Comparison of ENCODE assay signal across 9 mouse cellular contexts in genomic region chr1:59914799-59915198, GRCm38 (mm10). TPM values are rescaled to one million over a fixed set of nuclear protein-coding genes. Genes with fewer than 3 reads are reported as not detected.
DNase-seq lines count a peak whose midpoint lies in the region; ATAC-seq and TF ChIP-seq lines count a peak whose summit lies in the region.
"Had no signal": no experiment of that assay in that cellular context is flagged by ENCODE, and none has a peak within 500 bp of the region (broad histone marks: within the 10 kb centered on the region; RNA-seq: fewer than 3 reads in every experiment).

No protein-coding gene starts in this region.

- H3K27me3 ChIP-seq in heart, embryonic 12.5 days (replicated peaks): no peaks in the 10 kb centered on the region
- H3K27me3 ChIP-seq in G1E (ENCODE audit: insufficient read depth, low read length): no peaks in the 10 kb centered on the region
- no peaks in the 10 kb centered on the region for H3K27me3 ChIP-seq in forebrain, embryonic 16.5 days (replicated peaks; ENCODE audit: control insufficient read depth, insufficient read depth, low read length)
- no peaks in the 10 kb centered on the region for H3K27me3 ChIP-seq in liver, postnatal 0 days (ENCODE audit: insufficient read depth, low read length)

- H3K9ac ChIP-seq in heart, embryonic 12.5 days: no peak overlapping the region
- H3K9ac ChIP-seq in forebrain, embryonic 16.5 days (replicated peaks; ENCODE audit: low read depth, low read length): no peak overlapping the region
- H3K9ac ChIP-seq in liver, postnatal 0 days (replicated peaks): no peak overlapping the region

- H3K4me3 ChIP-seq in heart, embryonic 12.5 days: no peak overlapping the region; the same call in 1 of the 2 replicates
- H3K4me3 ChIP-seq in G1E (ENCODE audit: low read depth, low read length): peak overlapping the region; percentile 98
- peak overlapping the region; percentile 98 for H3K4me3 ChIP-seq in forebrain, embryonic 16.5 days (replicated peaks; ENCODE audit: low read length)
- peak overlapping the region; percentile 84 for H3K4me3 ChIP-seq in liver, postnatal 0 days (ENCODE audit: low read depth, low read length)

- H3K36me3 ChIP-seq in heart, embryonic 12.5 days: no peaks in the 10 kb centered on the region
- peaks cover 10% of the 10 kb centered on the region for H3K36me3 ChIP-seq in G1E (replicated peaks)
- no peaks in the 10 kb centered on the region for H3K36me3 ChIP-seq in forebrain, embryonic 16.5 days (ENCODE audit: control insufficient read depth, insufficient read depth)
- no peaks in the 10 kb centered on the region for H3K36me3 ChIP-seq in liver, postnatal 0 days (replicated peaks; ENCODE audit: insufficient read depth, low read length)

- H3K9me3 ChIP-seq in heart, embryonic 12.5 days (replicated peaks): no peaks in the 10 kb centered on the region
- no peaks in the 10 kb centered on the region for H3K9me3 ChIP-seq in G1E (replicated peaks)
- H3K9me3 ChIP-seq in forebrain, embryonic 16.5 days (ENCODE audit: control insufficient read depth, low read length): no peaks in the 10 kb centered on the region
- no peaks in the 10 kb centered on the region for H3K9me3 ChIP-seq in liver, postnatal 0 days (ENCODE audit: low read length)

- TF ChIP-seq EP300 in liver, postnatal 0 days (IDR thresholded peaks at IDR 0.05; ENCODE audit: low read depth): no peak

- no peak overlapping the region for H3K27ac ChIP-seq in heart, embryonic 12.5 days (ENCODE audit: poor library complexity, severe bottlenecking)
- H3K27ac ChIP-seq in forebrain, embryonic 16.5 days (ENCODE audit: low read length): no peak overlapping the region
- H3K27ac ChIP-seq in liver, postnatal 0 days (ENCODE audit: low read depth): no peak overlapping the region

- no peak for TF ChIP-seq CTCF in G1E (IDR thresholded peaks at IDR 0.05; ENCODE audit: low read depth, low read length)
- TF ChIP-seq CTCF in liver, postnatal 0 days (IDR thresholded peaks at IDR 0.05; ENCODE audit: low read depth): no peak

- peak overlapping the region; percentile 70 for H3K4me2 ChIP-seq in heart, embryonic 12.5 days
- H3K4me2 ChIP-seq in forebrain, embryonic 16.5 days (ENCODE audit: low read length): peak overlapping the region; percentile 66
- H3K4me2 ChIP-seq in liver, postnatal 0 days (ENCODE audit: low read depth, low read length): peak overlapping the region; percentile 99

- H3K4me1 ChIP-seq in heart, embryonic 12.5 days (replicated peaks): peaks cover 26% of the 10 kb centered on the region
- H3K4me1 ChIP-seq in G1E (ENCODE audit: insufficient read depth, low read depth, low read length): peaks cover 64% of the 10 kb centered on the region
- H3K4me1 ChIP-seq in forebrain, embryonic 16.5 days (replicated peaks; ENCODE audit: control insufficient read depth, insufficient read depth, low read length): peaks cover 23% of the 10 kb centered on the region
- H3K4me1 ChIP-seq in liver, postnatal 0 days (ENCODE audit: insufficient read depth): peaks cover 5% of the 10 kb centered on the region; the same call in 1 of the 2 replicates

- WGBS in heart, embryonic 12.5 days: 46% methylated on average over 3 of the region's 3 CpGs
- WGBS in forebrain, embryonic 16.5 days: 62% methylated on average over 3 of the region's 3 CpGs
- WGBS in liver, postnatal 0 days (ENCODE audit: insufficient replicate concordance): 36% methylated on average over 3 of the region's 3 CpGs

- no peak for DNase-seq in heart, adult 11 months
- no peak for DNase-seq in G1E (ENCODE audit: low spot score)
- no peak for DNase-seq in liver, postnatal 0 days
- no peak for DNase-seq in urinary bladder, adult 2 months (ENCODE audit: low spot score)
- no peak for DNase-seq in cerebellum, adult 18-20 months
- no peak for DNase-seq in gastrocnemius, postnatal 4 days (ENCODE audit: low spot score in 2 of 2)
- DNase-seq: cerebellum, adult 11-12 months had no signal

- no peak for ATAC-seq in heart, embryonic 12.5 days (ENCODE audit: insufficient number of reproducible peaks, low FRiP score)
- ATAC-seq in G1E (ENCODE audit: extremely low read depth, insufficient number of reproducible peaks, low FRiP score, poor library complexity, severe bottlenecking): peak; percentile 57
- no peak for ATAC-seq in forebrain, embryonic 16.5 days
- no peak for ATAC-seq in liver, postnatal 0 days

RNA-seq across cellular contexts. Expression of gene Fam117b, which starts 2.0 kb away (rescaled TPM):
- 6.6 and 7.8 TPM in 2 replicates for polyA plus RNA-seq in heart, embryonic 12.5 days (2016; fragmentation: Nextera tagmentation; extraction: Ambion mirVana)
- 119 and 126 TPM in 2 replicates for total RNA-seq in G1E (2014; fragmentation: Nextera tagmentation)
- total RNA-seq in G1E (2017): 73.9 and 84.8 TPM in 2 replicates
- polyA plus RNA-seq in G1E (2012): 62.7 and 71.4 TPM in 2 replicates
- 29.6 and 33.5 TPM in 2 replicates for polyA plus RNA-seq in forebrain, embryonic 16.5 days (2015; fragmentation: Nextera tagmentation; extraction: Ambion mirVana)
- polyA plus RNA-seq in liver, postnatal 0 days (2015; fragmentation: Nextera tagmentation; extraction: Ambion mirVana): 1.5 and 1.8 TPM in 2 replicates
- polyA plus RNA-seq in urinary bladder, adult 2 months (2012; rRNA removed): 8.6 and 11.2 TPM in 2 replicates
- total RNA-seq in gastrocnemius, postnatal 4 days (2021): 10 to 100 TPM in 1 of 2 experiments, 1 to 10 TPM in 1; 9.8 to 10.6 TPM
